Mouse (Mus musculus) hindbrain, embryonic 16.5 days (tissue): ENCODE results near the gene Rab44. TPM values are rescaled to one million over a fixed set of nuclear protein-coding genes. Genes with fewer than 3 reads are reported as not detected.
"Not testable (repeated sequence)": the region's sequence is repeated elsewhere in the genome, so short reads cannot be mapped to it uniquely, and the experiment has no call there.

Experiments used
- ATAC-seq: fragments of 200-750 bp; cut with Nextera tagmentation; 2 replicates; pipeline ENCODE4 v1.8.0; 2017; ENCODE audit warnings: moderate TSS enrichment, moderate library complexity
- H3K27ac ChIP-seq: fragments of 300-500 bp; sonication (generic); 2 replicates; pipeline ENCODE4 v1.5.1; 2014; ENCODE audit warnings: low read depth, mild to moderate bottlenecking, control low read depth, low read length, moderate library complexity
- H3K27me3 ChIP-seq: fragments of 300-500 bp; sonication (generic); replicated peaks from 2 replicates; pipeline ENCODE4 v1.6.1; 2014; ENCODE audit warnings: low read length; ENCODE audit not compliant: control insufficient read depth, insufficient read depth
- H3K36me3 ChIP-seq: fragments of 300-500 bp; sonication (generic); 2 replicates; pipeline ENCODE4 v1.6.1; 2014; ENCODE audit warnings: mild to moderate bottlenecking, low read length, moderate library complexity, mixed read lengths; ENCODE audit not compliant: control insufficient read depth, insufficient read depth
- H3K4me1 ChIP-seq: fragments of 300-500 bp; sonication (generic); 2 replicates; pipeline ENCODE4 v1.6.1; 2014; ENCODE audit warnings: low read depth, low read length; ENCODE audit not compliant: control insufficient read depth, insufficient read depth
- H3K4me2 ChIP-seq: fragments of 300-500 bp; sonication (generic); 2 replicates; pipeline ENCODE4 v1.6.1; 2014; ENCODE audit warnings: mild to moderate bottlenecking, low read length, control low read depth, moderate library complexity
- H3K4me3 ChIP-seq: fragments of 300-500 bp; sonication (generic); 2 replicates; pipeline ENCODE4 v1.5.1; 2014; ENCODE audit warnings: mild to moderate bottlenecking, low read length, control low read depth, moderate library complexity
- H3K9ac ChIP-seq: fragments of 300-500 bp; sonication (generic); 2 replicates; pipeline ENCODE4 v1.6.1; 2014; ENCODE audit warnings: low read depth, mild to moderate bottlenecking, control low read depth, low read length, moderate library complexity
- H3K9me3 ChIP-seq: fragments of 300-500 bp; sonication (generic); 2 replicates; pipeline ENCODE4 v1.6.1; 2014; ENCODE audit warnings: mild to moderate bottlenecking, low read length, moderate library complexity; ENCODE audit not compliant: control insufficient read depth
- WGBS: fragments of 180-500 bp; shearing (Covaris S2); extraction: QIAGEN DNeasy Blood & Tissue Kit; methylation state at CpG from one replicate; pipeline ENCODE4 v1.1.7; 2014; 5-methylcytosine and 5-hydroxymethylcytosine counted together
- polyA plus RNA-seq: library from polyadenylated mRNA; unstranded; fragments of >200 nt; fragmentation: Nextera tagmentation; extraction: Ambion mirVana; gene quantifications from 2 replicates; pipeline ENCODE4 v1.2.1, GENCODE M21; 2015

Gene Rab44
- 0.06 and 0.26 TPM in 2 replicates for polyA plus RNA-seq

GRCm38 (mm10) chr17:29113591-29114352, at the start of gene Rab44:
Gene Rab44, plus strand, starts transcription at chr17:29114145.
- ATAC-seq: no peak
- Histone ChIP-seq H3K4me2 (no peak within 1 kb of the TSS), H3K4me1 (no peaks in the 10 kb centered on the region), H3K27me3 (no peaks in the 10 kb centered on the region), H3K4me3 (no peak within 1 kb of the TSS), H3K36me3 (no peaks in the 10 kb centered on the region), H3K27ac (no peak within 1 kb of the TSS), H3K9ac (no peak within 1 kb of the TSS), H3K9me3 (no peaks in the 10 kb centered on the region)
- 92% methylated on average over 13 of the region's 13 CpGs for WGBS

DNA sequence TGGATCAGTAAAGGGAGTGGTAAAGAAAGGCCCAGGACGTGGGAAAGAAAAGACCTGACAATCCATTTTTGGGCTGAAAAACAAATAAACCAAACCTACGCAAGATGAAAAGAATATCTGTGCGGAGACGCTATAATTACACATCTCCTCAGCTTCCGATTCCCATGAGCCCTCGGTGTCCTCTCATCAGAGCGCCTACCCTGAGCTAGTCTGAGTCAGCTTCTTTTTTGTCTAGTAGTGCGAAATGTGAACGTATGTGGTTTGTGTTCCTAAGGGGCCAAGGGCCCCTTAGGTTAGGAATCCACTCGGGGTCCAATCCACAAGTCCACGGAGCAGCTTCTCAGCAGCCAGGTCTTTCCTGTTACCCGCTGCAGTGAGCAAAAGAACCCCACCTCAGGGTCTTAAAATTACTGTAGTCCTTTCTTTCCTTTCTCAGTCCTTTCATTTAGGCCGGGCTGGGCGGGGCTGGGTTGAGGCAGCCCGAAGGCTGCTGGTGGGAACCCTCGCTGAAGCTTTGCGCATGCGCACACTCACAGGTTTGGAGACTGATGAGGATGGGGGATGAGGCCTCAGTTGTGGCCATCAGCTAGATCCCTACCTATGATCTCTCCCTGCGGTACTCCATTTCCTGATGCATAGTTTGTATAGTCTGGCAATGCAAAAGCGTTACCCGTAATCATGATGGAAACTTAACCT, 48.6 kb upstream of the Rab44 start:
- no peak overlapping the region for H3K9ac ChIP-seq
- H3K4me3 ChIP-seq: no peak overlapping the region
- H3K9me3 ChIP-seq: no peaks in the 10 kb centered on the region
- H3K27me3 ChIP-seq: no peaks in the 10 kb centered on the region
- H3K27ac ChIP-seq: no peak overlapping the region
- H3K4me1 ChIP-seq: peaks cover 3% of the 10 kb centered on the region
- ATAC-seq: no peak
- H3K36me3 ChIP-seq: no peaks in the 10 kb centered on the region
- no peak overlapping the region for H3K4me2 ChIP-seq
- 81% methylated on average over 21 of the region's 21 CpGs for WGBS

- Histone ChIP-seq H3K4me1 (peaks cover 3% of the 10 kb centered on the region), H3K27ac (no peak overlapping the region), H3K4me3 (no peak overlapping the region), H3K36me3 (no peaks in the 10 kb centered on the region), H3K9me3 (no peaks in the 10 kb centered on the region), H3K27me3 (no peaks in the 10 kb centered on the region), H3K4me2 (no peak overlapping the region), H3K9ac (no peak overlapping the region)
- ATAC-seq: no peak
- WGBS: 94% methylated on average over 3 of the region's 3 CpGs
These were observed 48.0 kb upstream of the Rab44 start for GRCm38 (mm10) chr17:29065971-29066370.

DNA sequence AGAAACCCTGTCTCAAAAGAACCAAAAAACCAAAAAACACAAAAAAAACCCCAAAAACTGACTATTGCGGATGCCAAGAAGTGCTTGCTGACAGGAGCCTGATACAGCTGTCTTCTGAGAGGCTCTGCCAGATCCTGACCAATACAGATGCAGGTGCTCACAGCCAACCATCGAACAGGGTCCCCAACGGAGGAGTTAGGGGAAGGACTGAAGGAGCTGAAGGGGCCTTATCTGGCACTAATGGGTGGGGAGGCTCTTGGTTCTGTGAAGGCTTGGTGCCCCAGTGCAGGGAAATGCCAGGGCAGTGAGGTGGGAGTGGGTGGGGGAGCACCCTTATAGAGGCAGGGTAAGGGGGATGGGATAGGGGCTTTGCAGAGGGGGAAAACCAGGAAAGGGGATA, 46.5 kb upstream of the Rab44 start:
- not testable (repeated sequence) for H3K4me1 ChIP-seq, H3K36me3 ChIP-seq, H3K9ac ChIP-seq, ATAC-seq, H3K27me3 ChIP-seq, H3K27ac ChIP-seq, H3K4me2 ChIP-seq, H3K9me3 ChIP-seq, H3K4me3 ChIP-seq
- 91% methylated on average over 3 of the region's 3 CpGs for WGBS

DNA sequence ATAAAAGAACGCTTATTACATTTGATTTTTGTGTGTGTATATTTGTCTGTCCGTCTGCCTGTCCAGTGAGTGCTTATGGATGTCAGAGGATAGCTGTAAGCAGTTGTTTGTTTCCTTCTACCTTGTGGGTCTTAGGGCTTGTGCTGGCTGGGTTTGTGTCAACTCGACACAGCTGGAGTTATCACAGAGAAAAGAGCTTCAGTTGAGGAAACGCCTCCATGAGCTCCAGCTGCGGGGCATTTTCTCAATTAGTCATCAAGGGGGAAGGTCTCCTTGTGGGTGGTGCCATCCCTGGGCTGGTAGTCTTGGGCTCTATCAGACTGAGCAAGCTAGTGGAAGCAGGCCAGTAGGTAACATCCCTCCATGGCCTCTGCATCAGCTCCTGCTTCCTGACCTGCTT, 46.1 kb upstream of the Rab44 start:
- H3K27ac ChIP-seq: no peak overlapping the region
- no peaks in the 10 kb centered on the region for H3K36me3 ChIP-seq
- H3K27me3 ChIP-seq: no peaks in the 10 kb centered on the region
- H3K4me2 ChIP-seq: no peak overlapping the region
- WGBS: 53% methylated on average over 5 of the region's 5 CpGs
- H3K4me1 ChIP-seq: no peaks in the 10 kb centered on the region; the same call in none of the 2 replicates
- no peaks in the 10 kb centered on the region for H3K9me3 ChIP-seq
- H3K4me3 ChIP-seq: no peak overlapping the region
- H3K9ac ChIP-seq: no peak overlapping the region
- ATAC-seq: no peak

DNA sequence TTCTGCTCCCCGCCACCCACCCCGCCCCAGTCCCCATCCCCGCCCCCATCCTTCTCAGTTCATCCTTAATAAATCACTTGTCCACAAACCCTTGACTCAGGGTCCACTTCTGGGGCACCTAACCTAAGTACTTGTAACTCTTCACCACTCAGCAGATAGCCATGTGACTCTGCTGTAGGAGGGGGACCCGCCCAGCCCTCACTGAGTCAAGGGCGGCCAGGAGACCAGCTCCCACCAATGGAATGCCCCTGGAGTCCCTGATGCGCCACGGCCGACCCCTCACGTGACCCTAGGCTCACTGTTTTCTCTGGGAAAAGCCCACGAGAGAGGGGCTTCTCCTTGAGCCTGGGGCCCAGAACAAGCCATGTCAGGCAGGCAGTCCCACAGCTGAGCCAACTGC, 44.9 kb upstream of the Rab44 start:
- no peak overlapping the region for H3K27ac ChIP-seq
- no peaks in the 10 kb centered on the region for H3K9me3 ChIP-seq
- no peak overlapping the region for H3K4me3 ChIP-seq
- no peak for ATAC-seq
- 73% methylated on average over 10 of the region's 10 CpGs for WGBS
- no peaks in the 10 kb centered on the region for H3K27me3 ChIP-seq
- H3K4me2 ChIP-seq: no peak overlapping the region
- H3K4me1 ChIP-seq: no peaks in the 10 kb centered on the region
- no peak overlapping the region for H3K9ac ChIP-seq
- H3K36me3 ChIP-seq: no peaks in the 10 kb centered on the region

DNA sequence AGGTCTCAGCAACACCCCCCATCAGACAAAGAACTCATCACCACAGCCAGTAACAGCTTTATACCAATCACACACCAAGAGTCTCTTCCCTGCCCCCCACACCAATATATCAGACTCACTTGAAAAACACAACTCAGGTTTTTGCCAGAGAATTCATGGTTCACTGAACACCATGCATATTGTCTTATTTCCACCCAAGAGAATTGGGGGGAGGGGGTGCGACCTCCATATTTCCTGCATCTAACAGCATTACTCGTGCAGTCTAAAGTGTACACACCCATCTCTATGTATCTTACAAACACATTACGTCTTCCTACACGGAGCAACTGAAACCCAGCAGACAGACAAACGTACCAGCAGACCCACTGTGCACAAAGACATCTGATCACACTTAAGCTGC, 42.1 kb upstream of the Rab44 start:
- 84% methylated on average over 5 of the region's 5 CpGs for WGBS
- no peaks in the 10 kb centered on the region for H3K27me3 ChIP-seq
- no peaks in the 10 kb centered on the region for H3K9me3 ChIP-seq
- H3K36me3 ChIP-seq: no peaks in the 10 kb centered on the region
- no peaks in the 10 kb centered on the region for H3K4me1 ChIP-seq
- H3K4me2 ChIP-seq: no peak overlapping the region
- H3K4me3 ChIP-seq: no peak overlapping the region
- H3K27ac ChIP-seq: no peak overlapping the region
- H3K9ac ChIP-seq: no peak overlapping the region
- no peak for ATAC-seq

DNA sequence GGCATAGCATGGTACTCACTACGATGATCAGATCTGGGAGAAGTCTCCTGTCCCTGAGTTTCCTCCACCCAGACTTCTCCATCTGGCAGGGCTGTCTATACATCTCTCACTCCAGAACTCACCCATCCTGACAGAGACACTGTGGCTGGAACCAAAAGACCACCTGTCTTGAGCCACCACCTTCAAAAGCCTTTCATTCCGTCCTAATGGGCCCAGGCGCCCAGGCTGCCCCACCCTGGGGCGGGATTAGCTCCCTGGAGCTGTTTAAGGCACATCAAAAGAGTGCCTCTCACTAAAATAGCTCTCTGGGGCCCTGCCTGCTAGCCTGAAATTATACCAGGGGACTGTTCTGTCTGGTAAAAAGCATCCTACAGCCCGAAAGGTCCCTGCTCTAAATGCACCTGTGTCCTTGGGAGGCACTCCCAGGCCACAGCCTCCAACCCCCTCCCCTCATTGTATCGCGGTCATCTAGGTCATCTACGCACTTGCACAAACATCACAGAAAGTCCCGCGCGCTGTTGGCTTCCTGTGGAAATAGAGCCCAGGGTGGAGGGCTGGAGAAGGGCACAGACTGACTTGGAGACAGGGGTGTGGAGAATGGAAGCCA, 41.1 kb upstream of the Rab44 start:
- H3K4me3 ChIP-seq: no peak overlapping the region
- no peaks in the 10 kb centered on the region for H3K27me3 ChIP-seq
- H3K9me3 ChIP-seq: no peaks in the 10 kb centered on the region
- no peak overlapping the region for H3K27ac ChIP-seq
- 31% methylated on average over 11 of the region's 11 CpGs for WGBS
- H3K36me3 ChIP-seq: no peaks in the 10 kb centered on the region
- no peak overlapping the region for H3K9ac ChIP-seq
- no peak overlapping the region for H3K4me2 ChIP-seq
- no peaks in the 10 kb centered on the region for H3K4me1 ChIP-seq
- no peak for ATAC-seq

DNA sequence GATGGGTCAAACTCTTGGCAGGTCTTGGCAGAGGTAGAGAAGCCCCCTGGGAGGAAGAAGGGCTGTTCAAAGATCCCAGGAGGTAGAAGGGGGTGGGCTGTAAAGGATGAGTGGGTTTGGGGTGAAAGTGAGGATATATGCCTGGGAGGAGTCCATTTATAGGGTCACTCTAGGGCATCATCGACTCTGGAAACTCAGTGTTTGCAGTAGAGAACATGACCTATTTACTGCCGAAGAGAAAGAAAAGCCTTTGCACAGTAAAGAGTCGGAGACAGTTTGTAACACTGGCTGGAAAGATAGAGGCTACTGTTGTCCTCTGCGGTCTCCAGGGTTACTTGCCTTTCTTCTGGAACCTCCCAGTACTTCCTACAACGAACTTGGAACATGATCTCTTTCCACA, 40.6 kb upstream of the Rab44 start:
- WGBS: 58% methylated on average over 5 of the region's 5 CpGs
- H3K9me3 ChIP-seq: no peaks in the 10 kb centered on the region
- peaks cover under 1% of the 10 kb centered on the region; the same call in 1 of the 2 replicates for H3K4me1 ChIP-seq
- no peak overlapping the region for H3K4me2 ChIP-seq
- ATAC-seq: no peak
- no peaks in the 10 kb centered on the region for H3K27me3 ChIP-seq
- H3K4me3 ChIP-seq: no peak overlapping the region
- H3K9ac ChIP-seq: no peak overlapping the region
- H3K36me3 ChIP-seq: no peaks in the 10 kb centered on the region
- no peak overlapping the region for H3K27ac ChIP-seq
